Comparison of ENCODE assay signal across 8 mouse cellular contexts in genomic region chr13:60455033-60455619, GRCm38 (mm10).
DNase-seq lines count a peak whose midpoint lies in the region; ATAC-seq and TF ChIP-seq lines count a peak whose summit lies in the region.

No protein-coding gene starts in this region.

- H3K36me3 ChIP-seq in hindbrain, embryonic 13.5 days: no peaks in the 10 kb centered on the region
- H3K36me3 ChIP-seq in limb, embryonic 15.5 days: no peaks in the 10 kb centered on the region
- H3K36me3 ChIP-seq in stomach, postnatal 0 days (ENCODE audit: control insufficient read depth, insufficient read depth, low read length): no peaks in the 10 kb centered on the region

- TF ChIP-seq CTCF in embryonic fibroblast, embryonic 13.5 days (IDR thresholded peaks at IDR 0.05; ENCODE audit: borderline replicate concordance, insufficient read depth, low read length): no peak
- TF ChIP-seq CTCF in stomach, postnatal 0 days (IDR thresholded peaks at IDR 0.05; ENCODE audit: low read depth): no peak

- peak; percentile 42 for DNase-seq in gastrocnemius, adult 18-20 months (ENCODE audit: low spot score)
- no peak for DNase-seq in gastrocnemius, adult 8-10 months (ENCODE audit: low spot score in 2 of 2)
- peak; percentile 35 for DNase-seq in stomach, postnatal 0 days (ENCODE audit: low spot score)
- DNase-seq in spleen, postnatal 10 days (ENCODE audit: low spot score in 2 of 2): no peak

- H3K4me3 ChIP-seq in embryonic fibroblast, embryonic 13.5 days (ENCODE audit: insufficient read depth, low read length): no peak overlapping the region
- no peak overlapping the region for H3K4me3 ChIP-seq in hindbrain, embryonic 13.5 days
- H3K4me3 ChIP-seq in limb, embryonic 15.5 days: no peak overlapping the region
- no peak overlapping the region for H3K4me3 ChIP-seq in stomach, postnatal 0 days (ENCODE audit: low read depth, low read length)

- no peaks in the 10 kb centered on the region for H3K9me3 ChIP-seq in hindbrain, embryonic 13.5 days
- H3K9me3 ChIP-seq in limb, embryonic 15.5 days: no peaks in the 10 kb centered on the region
- no peaks in the 10 kb centered on the region for H3K9me3 ChIP-seq in stomach, postnatal 0 days (ENCODE audit: control insufficient read depth, low read length)

- peaks cover 25% of the 10 kb centered on the region for H3K4me1 ChIP-seq in embryonic fibroblast, embryonic 13.5 days (ENCODE audit: control insufficient read depth, insufficient read depth, low read length)
- 0 out of 2 replicates have a peak, but pooled peaks cover 8% of the 10 kb centered on the region for H3K4me1 ChIP-seq in hindbrain, embryonic 13.5 days (replicated peaks)
- H3K4me1 ChIP-seq in limb, embryonic 15.5 days: peaks cover 31% of the 10 kb centered on the region
- H3K4me1 ChIP-seq in stomach, postnatal 0 days (replicated peaks; ENCODE audit: control insufficient read depth, insufficient read depth): no peaks in the 10 kb centered on the region

- no peak for TF ChIP-seq EP300 in stomach, postnatal 0 days (optimal IDR thresholded peaks at IDR 0.05)

- H3K9ac ChIP-seq in hindbrain, embryonic 13.5 days: no peak overlapping the region
- no peak overlapping the region for H3K9ac ChIP-seq in limb, embryonic 15.5 days
- H3K9ac ChIP-seq in stomach, postnatal 0 days (ENCODE audit: low read length): peak overlapping the region; percentile 18; the same call in 1 of the 2 replicates

- no peak for TF ChIP-seq POLR2A in embryonic fibroblast, embryonic 13.5 days (IDR thresholded peaks at IDR 0.05; ENCODE audit: low read depth, low read length)

- no peak for ATAC-seq in hindbrain, embryonic 13.5 days (ENCODE audit: low FRiP score)
- peak; percentile 59; the same call in 1 of the 2 replicates for ATAC-seq in limb, embryonic 15.5 days (ENCODE audit: insufficient number of reproducible peaks, low FRiP score, low TSS enrichment, low read depth)
- no peak for ATAC-seq in stomach, postnatal 0 days (ENCODE audit: low FRiP score, low TSS enrichment)
- no peak for ATAC-seq in megakaryocyte, adult 5-6 weeks (ENCODE audit: poor library complexity, severe bottlenecking)

- peak overlapping the region; percentile 90 for H3K27ac ChIP-seq in embryonic fibroblast, embryonic 13.5 days (ENCODE audit: insufficient read depth, low read length)
- H3K27ac ChIP-seq in hindbrain, embryonic 13.5 days: no peak overlapping the region
- peak overlapping the region; percentile 89 for H3K27ac ChIP-seq in limb, embryonic 15.5 days
- peak overlapping the region; percentile 65 for H3K27ac ChIP-seq in stomach, postnatal 0 days (replicated peaks)

- H3K4me2 ChIP-seq in hindbrain, embryonic 13.5 days: 0 out of 2 replicates have a peak overlapping the region, but pooled peaks have one; percentile 6
- H3K4me2 ChIP-seq in limb, embryonic 15.5 days: peak overlapping the region; percentile 31
- 0 out of 2 replicates have a peak overlapping the region, but pooled peaks have one; percentile 8 for H3K4me2 ChIP-seq in stomach, postnatal 0 days (replicated peaks; ENCODE audit: low read depth)

- no peaks in the 10 kb centered on the region for H3K27me3 ChIP-seq in hindbrain, embryonic 13.5 days
- H3K27me3 ChIP-seq in limb, embryonic 15.5 days: no peaks in the 10 kb centered on the region
- no peaks in the 10 kb centered on the region for H3K27me3 ChIP-seq in stomach, postnatal 0 days (ENCODE audit: control insufficient read depth, insufficient read depth, low read length)

- WGBS in hindbrain, embryonic 13.5 days: 31% methylated on average over 15 of the region's 15 CpGs
- 10% methylated on average over 15 of the region's 15 CpGs for WGBS in limb, embryonic 15.5 days
- 27% methylated on average over 15 of the region's 15 CpGs for WGBS in stomach, postnatal 0 days

Comparison
In these comparisons a context has a peak if more than half of its experiments do, and no peak if none do; other contexts are left out.
1. DNase-seq: peak in gastrocnemius, adult 18-20 months (single experiment) and stomach, postnatal 0 days (single experiment); none in gastrocnemius, adult 8-10 months (0 of 2) and spleen, postnatal 10 days (0 of 2).
2. Peak in every context shown above with its lines, with median percentiles within 50 percentile points of each other: H3K4me2 ChIP-seq.